Mouse (Mus musculus) duodenum, adult 2 months (tissue): ENCODE measurements around the gene Erbb2. TPM values are rescaled to one million over a fixed set of nuclear protein-coding genes. Genes with fewer than 3 reads are reported as not detected.

Experiments used
- polyA plus RNA-seq: library from polyadenylated mRNA; depleted of rRNA; stranded (reverse); fragments of >200 nt; gene quantifications from 2 replicates; pipeline ENCODE4 v1.2.3, GENCODE M21; 2012; ENCODE audit warnings: low replicate concordance; rRNA removed

The Erbb2 gene
- polyA plus RNA-seq, result 55.2 and 91.0 TPM in 2 replicates

DNA sequence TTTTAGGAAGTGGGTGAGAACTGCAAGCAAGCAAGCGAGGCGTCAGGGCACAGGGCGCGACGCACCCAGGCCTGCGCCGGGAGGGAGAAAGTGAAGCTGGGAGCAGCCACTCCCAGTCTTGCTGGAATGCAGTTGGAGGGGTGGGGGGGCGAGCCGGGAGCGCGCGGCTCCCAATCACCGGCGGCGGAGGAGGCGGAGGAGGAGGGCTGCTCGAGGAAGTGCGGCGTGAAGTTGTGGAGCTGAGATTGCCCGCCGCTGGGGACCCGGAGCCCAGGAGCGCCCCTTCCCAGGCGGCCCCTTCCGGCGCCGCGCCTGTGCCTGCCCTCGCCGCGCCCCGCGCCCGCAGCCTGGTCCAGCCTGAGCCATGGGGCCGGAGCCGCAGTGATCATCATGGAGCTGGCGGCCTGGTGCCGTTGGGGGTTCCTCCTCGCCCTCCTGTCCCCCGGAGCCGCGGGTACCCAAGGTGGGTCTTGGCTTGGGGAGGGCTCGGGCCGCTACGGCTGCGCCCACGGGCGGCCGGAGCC, at the start of gene Erbb2:
Gene Erbb2 (plus strand): TSS at position 198 of the 524 bp plus-strand sequence.

DNA sequence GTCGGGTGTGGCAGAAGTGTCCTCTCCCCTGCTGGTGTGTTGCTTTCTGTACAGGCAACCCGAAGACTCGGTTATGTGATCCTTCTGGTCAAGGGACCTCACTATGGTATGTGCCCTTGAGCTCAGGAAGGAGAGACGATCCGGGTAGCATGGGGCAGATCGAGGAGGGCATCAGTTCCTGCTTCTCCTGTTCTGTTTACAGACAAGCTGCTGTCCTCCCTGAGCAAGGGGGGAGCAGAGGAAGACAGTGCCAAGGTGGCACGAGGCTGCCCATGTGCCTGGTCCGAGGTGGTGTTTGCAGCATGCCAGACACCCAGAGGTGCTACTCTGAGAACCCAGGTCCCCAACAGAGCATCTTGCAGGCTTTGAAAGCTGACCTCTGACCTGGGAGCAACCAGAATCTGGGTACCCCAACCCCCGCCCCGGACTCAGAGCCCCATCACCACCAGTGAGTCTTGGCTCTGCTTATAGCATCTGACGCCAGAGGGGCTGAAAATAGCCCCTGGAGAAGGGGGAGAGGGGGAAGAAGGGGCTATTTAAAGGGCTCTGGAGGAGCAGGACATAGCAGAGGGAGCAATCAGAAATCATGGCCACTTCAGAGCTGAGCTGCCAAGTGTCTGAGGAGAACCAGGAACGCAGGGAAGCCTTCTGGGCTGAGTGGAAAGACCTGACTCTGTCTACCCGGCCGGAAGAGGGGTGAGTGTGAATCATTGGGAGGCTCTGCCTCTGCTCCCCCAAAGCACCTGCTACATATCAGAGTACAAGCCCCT, 28.8 kb upstream of the Erbb2 start, which contains the start of gene Tcap:
Gene Tcap (plus strand): TSS at position 551 of the 770 bp plus-strand sequence.

DNA sequence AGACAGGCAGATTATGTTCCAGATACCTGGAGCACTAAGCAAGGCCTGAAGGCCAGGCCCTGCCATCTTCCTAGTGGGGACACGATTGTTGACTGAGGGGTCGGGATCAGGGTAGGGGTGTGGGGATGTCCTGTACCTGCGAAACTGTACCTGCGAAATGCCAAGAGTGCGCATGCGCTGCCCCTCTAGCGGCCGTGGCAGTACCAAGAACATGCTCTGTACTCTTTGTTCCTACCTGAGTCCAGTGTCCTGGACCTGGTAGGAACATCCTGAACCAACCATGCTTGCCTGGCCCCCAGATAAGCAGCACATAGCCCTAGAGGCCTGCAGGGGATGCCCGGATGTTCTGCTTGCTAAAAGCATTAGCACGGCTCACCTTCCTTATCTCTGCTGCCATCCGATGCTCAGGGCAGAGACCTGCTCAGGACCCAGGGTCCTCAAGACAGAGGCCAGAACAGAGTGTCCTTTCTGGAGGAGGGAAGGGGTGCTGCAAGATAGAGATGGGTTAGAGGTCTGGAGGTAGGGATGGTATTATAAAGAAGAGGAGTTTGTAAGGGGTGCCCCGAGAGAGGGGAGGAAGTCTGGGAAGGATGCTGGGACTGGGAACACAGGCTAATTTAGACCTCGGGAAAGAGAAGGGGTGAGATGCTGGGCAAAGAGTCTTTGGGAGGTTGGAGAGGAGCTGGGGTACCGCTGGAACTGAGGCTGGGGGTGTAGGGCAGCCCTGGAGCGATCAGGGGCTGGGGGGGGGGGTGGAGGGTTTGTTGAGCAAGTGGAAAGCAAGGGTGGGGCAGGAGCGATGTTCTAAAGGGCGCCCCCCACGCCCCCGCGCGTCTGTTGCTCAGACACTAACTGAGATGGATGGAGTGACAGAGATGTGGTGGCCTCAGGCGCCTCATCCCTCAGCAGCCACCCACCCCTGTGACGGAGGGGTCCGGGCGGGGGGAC, 26.4 kb upstream of the Erbb2 start, which contains the start of gene Pnmt:
Gene Pnmt (plus strand): TSS at position 813 of the 948 bp plus-strand sequence.

GRCm38 (mm10) chr11:98400161-98400726, 12.0 kb upstream of the Erbb2 start, which contains the start of gene Pgap3:
Pgap3 (minus strand) TSS chr11:98400490.

GRCm38 (mm10) chr11:98438331-98439158, 26.3 kb downstream of the Erbb2 start, which contains the start of gene Mien1:
Mien1 (minus strand) TSS chr11:98438991.

DNA sequence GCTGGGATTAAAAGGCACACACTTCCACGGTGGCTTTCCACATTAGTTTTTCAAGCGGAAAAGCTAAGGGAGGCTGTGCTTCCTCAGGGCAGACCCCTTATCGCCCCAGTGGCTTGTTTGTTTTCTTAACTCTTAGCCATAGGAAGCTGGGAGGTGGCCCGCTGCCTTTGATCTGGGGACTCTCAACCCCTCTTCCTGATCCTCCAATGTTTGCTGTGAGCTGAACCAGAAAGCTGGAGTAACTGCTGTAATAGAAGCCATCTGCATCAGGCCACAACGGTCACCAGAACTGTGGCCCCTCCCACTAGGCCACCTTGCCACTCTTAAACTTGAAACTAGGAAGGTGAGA, 33.9 kb downstream of the Erbb2 start, which contains the start of gene Grb7:
Gene Grb7 (plus strand): TSS at position 182 of the 349 bp plus-strand sequence.

Other genes starting within 250 kb of the Erbb2 start
- gene Med1, start 219.2 kb upstream of the Erbb2 start, polyA plus RNA-seq, result 2.3 and 6.4 TPM in 2 replicates
- 4.5 and 5.0 TPM in 2 replicates for gene Cdk12, start 209.4 kb upstream of the Erbb2 start, polyA plus RNA-seq
- gene Neurod2, start 82.8 kb upstream of the Erbb2 start, polyA plus RNA-seq, result 0.05 TPM in 2 replicates
- gene Ppp1r1b, start 64.1 kb upstream of the Erbb2 start, polyA plus RNA-seq, result 281 and 423 TPM in 2 replicates
- 79.1 and 84.7 TPM in 2 replicates for gene Stard3, start 54.1 kb upstream of the Erbb2 start, polyA plus RNA-seq
- gene Tcap, start 28.7 kb upstream of the Erbb2 start, polyA plus RNA-seq, result 1.00 and 1.1 TPM in 2 replicates
- gene Pnmt, start 26.0 kb upstream of the Erbb2 start, polyA plus RNA-seq, result 0.09 and 0.42 TPM in 2 replicates
- gene Pgap3, start 12.0 kb upstream of the Erbb2 start, polyA plus RNA-seq, result 46.9 and 54.7 TPM in 2 replicates
- gene Mien1, start 26.5 kb downstream of the Erbb2 start, polyA plus RNA-seq, result 31.2 and 41.0 TPM in 2 replicates
- gene Grb7, start 33.9 kb downstream of the Erbb2 start, polyA plus RNA-seq, result 94.7 and 98.7 TPM in 2 replicates
- 1.4 and 3.0 TPM in 2 replicates for gene Ikzf3, start 133.6 kb downstream of the Erbb2 start, polyA plus RNA-seq
- gene Zpbp2, start 138.6 kb downstream of the Erbb2 start, polyA plus RNA-seq, result 0.18 TPM in 1 of 2 replicates, not detected in the other
- 58.2 and 142 TPM in 2 replicates for gene Ormdl3, start 174.9 kb downstream of the Erbb2 start, polyA plus RNA-seq
- gene Lrrc3c, start 185.8 kb downstream of the Erbb2 start, polyA plus RNA-seq, result not detected in 2 replicates
- gene Gm12355, start 213.2 kb downstream of the Erbb2 start, polyA plus RNA-seq, result not detected in 2 replicates
- gene Gsdma3, start 213.9 kb downstream of the Erbb2 start, polyA plus RNA-seq, result not detected in 2 replicates
- 0.38 and 44.1 TPM in 2 replicates for gene Gsdma2, start 234.3 kb downstream of the Erbb2 start, polyA plus RNA-seq